Mouse (Mus musculus) megakaryocyte progenitor cell, adult 5-6 weeks (primary cell): ENCODE results near the gene Gm28035. TPM values are rescaled to one million over a fixed set of nuclear protein-coding genes. Genes with fewer than 3 reads are reported as not detected.

Source experiments
- ATAC-seq: replicated peaks from 2 replicates; pipeline ENCODE4 v1.8.0; 2016; ENCODE audit warnings: mild to moderate bottlenecking, moderate TSS enrichment, inconsistent platforms; ENCODE audit not compliant: poor library complexity
- total RNA-seq, 2 experiments: library from RNA; stranded (forward) in 1 of 2; stranded (reverse) in 1 of 2; fragments of 157-497, 149-512 nt in 1 of 2; fragments of 200-1000 nt in 1 of 2; gene quantifications; 2 replicates each; pipeline versions ENCODE4 v1.2.3 to v1.2.4; 2015 to 2017

Gene Gm28035
- total RNA-seq, 2 experiments from 2014 or later = not detected

DNA sequence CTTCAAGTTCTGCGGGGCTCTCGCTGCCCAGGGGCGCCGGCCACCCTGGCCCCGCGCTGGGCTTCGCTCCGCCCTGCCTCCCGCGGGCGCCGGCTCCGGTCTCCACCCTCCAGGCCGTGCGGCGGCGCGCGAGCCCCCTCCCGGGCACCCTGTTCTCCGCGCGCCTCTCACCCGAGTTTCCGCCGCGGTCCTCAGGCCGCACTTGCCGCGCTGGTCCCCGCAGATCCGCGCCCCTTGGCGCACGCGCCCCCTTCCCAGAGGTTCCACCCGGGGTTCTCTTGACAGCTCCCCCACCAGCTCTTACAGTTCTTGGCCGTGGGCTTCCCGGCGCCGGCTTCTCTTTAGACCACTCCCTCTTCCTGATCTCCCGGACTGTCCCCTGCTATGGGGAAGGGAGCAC, 2.5 kb upstream of the Gm28035 start:
- peak; percentile 12 for ATAC-seq

- no peak for ATAC-seq
Observed at GRCm38 (mm10) chr2:30238906-30239465, 1.4 kb upstream of the Gm28035 start.

DNA sequence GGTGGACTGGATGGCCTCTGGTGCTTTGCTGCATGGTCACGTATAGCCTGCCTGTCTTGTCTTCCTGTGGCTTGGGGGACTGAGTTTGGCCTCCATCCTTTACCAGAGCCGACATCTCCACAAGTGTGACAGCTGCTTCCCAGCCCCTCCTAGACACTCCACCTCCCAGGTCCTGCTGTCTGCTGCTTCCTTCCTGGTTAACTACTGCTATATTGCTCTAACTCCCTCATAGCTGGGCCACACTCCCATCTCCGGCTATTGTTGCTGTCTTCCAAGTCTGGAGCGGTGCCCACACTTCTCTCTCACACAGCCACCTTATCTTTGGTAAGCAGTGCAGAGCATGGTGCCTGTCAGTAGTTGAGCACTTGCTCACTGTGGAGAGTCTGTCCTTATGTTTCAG, 590 bp upstream of the Gm28035 start:
- peak; percentile 64 for ATAC-seq

DNA sequence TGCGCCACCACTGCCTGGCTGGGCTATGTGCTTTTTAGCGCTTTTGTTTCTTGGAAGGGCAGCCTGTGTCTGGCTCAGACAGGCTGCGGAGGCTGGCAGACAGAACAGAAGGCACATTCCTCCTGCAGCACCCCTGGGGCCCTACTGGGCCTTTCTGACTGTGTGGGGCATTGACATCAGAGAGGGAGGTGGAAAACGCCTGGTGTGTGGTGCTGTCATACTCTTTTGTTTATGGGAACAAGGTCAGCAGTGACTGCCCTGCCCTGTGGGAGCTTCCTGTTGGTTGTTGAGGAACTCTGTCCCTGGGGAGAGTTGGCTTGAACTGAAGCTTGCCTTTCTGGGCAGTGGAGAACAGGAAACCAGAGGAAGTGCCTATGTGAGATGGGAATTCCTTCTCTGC, 2.1 kb downstream of the Gm28035 start:
- no peak for ATAC-seq

- no peak for ATAC-seq
Observed at GRCm38 (mm10) chr2:30243391-30243790, 3.0 kb downstream of the Gm28035 start.

DNA sequence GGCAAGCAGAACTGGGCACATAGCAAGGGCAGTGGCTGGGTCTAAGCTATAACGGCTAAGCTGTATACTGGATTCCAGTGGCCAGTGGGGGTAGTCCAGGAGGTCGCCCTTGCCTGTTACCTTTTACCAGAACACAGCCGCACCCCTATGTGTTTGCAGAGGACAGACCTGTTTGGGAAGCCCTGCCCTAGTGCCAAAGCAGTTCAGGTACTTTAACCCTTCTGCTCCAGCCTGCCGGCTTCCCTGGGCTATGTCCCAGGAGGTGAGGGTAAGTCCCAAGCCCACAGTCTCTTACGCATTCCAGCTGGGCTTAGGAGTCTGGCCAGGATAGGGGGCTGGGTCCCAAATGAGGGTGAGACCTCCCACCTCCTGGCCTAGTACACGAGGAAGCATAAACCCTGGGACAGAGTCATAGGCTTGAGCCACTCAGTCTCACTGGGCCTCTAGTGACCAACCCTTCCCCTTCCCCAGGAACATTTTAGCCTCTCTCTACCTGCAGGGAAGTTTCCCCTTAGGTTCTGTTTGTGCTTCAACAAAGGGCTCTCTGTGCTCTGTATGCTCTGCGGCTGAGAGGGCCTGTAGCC, 4.3 kb downstream of the Gm28035 start:
- ATAC-seq = no peak

DNA sequence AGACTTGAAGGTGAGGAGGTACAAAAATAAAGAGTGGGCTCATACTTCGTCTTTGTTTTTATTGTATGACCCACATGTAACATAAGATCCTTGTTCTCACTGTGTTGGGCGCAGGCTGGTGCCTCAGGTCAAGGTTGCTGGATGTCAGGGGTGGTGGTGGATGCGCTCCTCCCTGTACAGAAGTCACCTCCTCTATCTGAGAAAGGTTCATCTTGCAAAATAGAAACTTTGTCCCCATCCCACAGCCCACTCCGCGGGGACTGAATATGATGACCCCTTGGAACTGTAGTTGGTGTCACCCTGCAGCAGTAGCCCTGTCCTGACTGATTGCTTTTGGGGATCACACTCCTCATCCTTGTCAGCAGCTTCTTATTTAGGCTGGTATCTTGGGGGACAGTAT, 6.7 kb downstream of the Gm28035 start:
- ATAC-seq = no peak

GRCm38 (mm10) chr2:30247681-30248080, 7.3 kb downstream of the Gm28035 start:
- ATAC-seq = no peak

DNA sequence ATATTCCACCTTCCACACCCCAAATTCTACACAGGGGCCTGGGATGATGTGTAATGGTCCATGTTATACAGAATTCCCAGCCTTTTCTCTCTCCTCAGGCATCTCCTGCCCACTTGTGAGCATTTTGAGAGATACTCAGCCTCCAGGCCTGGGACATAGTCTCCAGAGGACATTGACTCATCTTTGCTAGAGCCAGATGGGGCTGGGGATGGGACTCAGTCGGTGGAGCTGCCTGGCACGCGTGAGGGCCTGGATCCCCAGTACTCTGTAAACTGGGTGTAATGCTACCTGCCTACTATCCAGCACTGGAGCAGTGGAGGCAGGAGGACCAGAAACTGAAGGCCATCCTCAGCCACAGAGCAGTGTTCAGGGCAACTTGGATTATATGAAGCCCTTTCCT, 8.8 kb downstream of the Gm28035 start:
- no peak for ATAC-seq

GRCm38 (mm10) chr2:30250166-30251128, 10.1 kb downstream of the Gm28035 start:
- no peak for ATAC-seq

- ATAC-seq = peak; percentile 95
Observed at GRCm38 (mm10) chr2:30251417-30252104, 11.2 kb downstream of the Gm28035 start.

- ATAC-seq = no peak
Observed at GRCm38 (mm10) chr2:30252521-30252920, 12.2 kb downstream of the Gm28035 start.

- ATAC-seq = no peak
Observed at GRCm38 (mm10) chr2:30253809-30254208, 13.4 kb downstream of the Gm28035 start.

GRCm38 (mm10) chr2:30255631-30256395, 15.4 kb downstream of the Gm28035 start:
- no peak for ATAC-seq

DNA sequence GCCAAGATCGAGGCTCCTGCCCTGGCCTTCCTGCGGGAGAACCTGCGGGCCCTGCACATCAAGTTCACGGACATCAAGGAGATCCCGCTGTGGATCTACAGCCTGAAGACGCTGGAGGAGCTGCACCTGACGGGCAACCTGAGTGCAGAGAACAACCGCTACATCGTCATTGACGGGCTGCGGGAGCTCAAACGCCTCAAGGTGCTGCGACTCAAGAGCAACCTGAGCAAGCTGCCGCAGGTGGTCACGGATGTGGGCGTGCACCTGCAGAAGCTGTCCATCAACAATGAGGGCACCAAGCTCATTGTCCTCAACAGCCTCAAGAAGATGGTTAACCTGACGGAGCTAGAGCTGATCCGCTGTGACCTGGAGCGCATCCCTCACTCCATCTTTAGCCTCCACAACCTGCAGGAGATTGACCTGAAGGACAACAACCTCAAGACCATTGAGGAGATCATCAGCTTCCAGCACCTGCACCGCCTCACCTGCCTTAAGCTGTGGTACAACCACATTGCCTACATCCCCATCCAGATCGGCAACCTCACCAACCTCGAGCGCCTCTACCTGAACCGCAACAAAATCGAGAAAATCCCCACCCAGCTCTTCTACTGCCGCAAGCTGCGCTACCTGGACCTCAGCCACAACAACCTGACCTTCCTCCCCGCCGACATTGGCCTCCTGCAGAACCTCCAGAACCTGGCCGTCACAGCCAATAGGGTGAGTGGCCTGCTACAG, 16.4 kb downstream of the Gm28035 start:
- no peak for ATAC-seq

DNA sequence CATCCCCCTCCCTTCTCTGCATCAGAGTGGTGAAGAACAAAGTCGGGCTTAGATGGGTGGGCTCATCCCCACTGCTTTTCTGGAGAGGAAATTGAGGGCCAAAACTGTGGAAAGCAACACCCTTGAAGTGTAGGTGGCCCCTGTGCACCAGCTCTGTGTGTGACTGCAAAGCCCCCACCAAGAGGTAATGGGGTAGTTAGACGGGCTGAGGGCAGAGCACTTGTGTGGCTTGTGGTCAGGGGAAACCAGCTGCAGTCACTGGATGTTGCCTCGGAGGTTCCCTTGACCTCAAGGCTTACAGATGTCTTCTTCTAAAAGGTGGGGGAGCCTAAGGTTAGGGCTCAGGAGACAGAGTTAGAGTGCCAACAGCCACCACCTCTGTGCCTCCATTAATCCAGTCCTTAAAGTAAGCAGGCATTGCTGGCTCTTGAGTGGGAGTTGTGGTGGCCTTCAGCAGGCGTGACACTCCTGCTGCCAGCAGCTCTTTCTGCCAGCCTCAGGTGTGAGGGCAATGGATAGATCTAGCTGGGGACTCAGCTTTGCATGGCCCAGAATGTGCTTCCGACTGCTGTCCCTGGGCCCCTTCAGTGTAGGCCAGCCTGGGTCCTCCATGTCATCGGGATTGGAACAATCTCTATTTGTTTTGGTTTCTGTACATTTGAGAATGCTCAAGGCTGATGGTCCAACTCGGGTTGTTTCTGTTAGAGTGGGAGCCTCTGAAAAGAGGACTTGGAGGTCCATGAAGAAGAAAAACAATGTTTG, 17.5 kb downstream of the Gm28035 start:
- peak; percentile 67 for ATAC-seq

- no peak for ATAC-seq
Observed at GRCm38 (mm10) chr2:30258600-30258999, 18.2 kb downstream of the Gm28035 start.

- ATAC-seq = no peak
Observed at GRCm38 (mm10) chr2:30259131-30260064, 19.0 kb downstream of the Gm28035 start.
